Comparison of ENCODE assay signal across 18 mouse cellular contexts in genomic region chr13:36088168-36088567, GRCm38 (mm10). TPM values are rescaled to one million over a fixed set of nuclear protein-coding genes. Genes with fewer than 3 reads are reported as not detected.
DNase-seq lines count a peak whose midpoint lies in the region; ATAC-seq and TF ChIP-seq lines count a peak whose summit lies in the region.
"Had no signal": no experiment of that assay in that cellular context is flagged by ENCODE, and none has a peak within 500 bp of the region (broad histone marks: within the 10 kb centered on the region; RNA-seq: fewer than 3 reads in every experiment).

No protein-coding gene starts in this region.

- TF ChIP-seq CTCF in liver, embryonic 14.5 days (IDR thresholded peaks at IDR 0.05; ENCODE audit: low read depth): no peak
- TF ChIP-seq CTCF in liver, postnatal 0 days (IDR thresholded peaks at IDR 0.05; ENCODE audit: low read depth): no peak
- no peak for TF ChIP-seq CTCF in hindbrain, postnatal 0 days (IDR thresholded peaks at IDR 0.05; ENCODE audit: low read depth)

- ATAC-seq in liver, embryonic 14.5 days (ENCODE audit: insufficient read depth): no peak
- ATAC-seq in liver, postnatal 0 days: no peak
- ATAC-seq in granulocyte monocyte progenitor cell, adult 5-6 weeks (replicated peaks; ENCODE audit: poor library complexity, severe bottlenecking): peak; percentile 91
- ATAC-seq in megakaryocyte progenitor cell, adult 5-6 weeks (replicated peaks; ENCODE audit: poor library complexity): peak; percentile 61
- ATAC-seq in hindbrain, postnatal 0 days: no peak
- ATAC-seq: forebrain, embryonic 16.5 days had no signal

- H3K27ac ChIP-seq in liver, embryonic 14.5 days: peak overlapping the region; percentile 24; the same call in 1 of the 2 replicates
- H3K27ac ChIP-seq in liver, postnatal 0 days (ENCODE audit: low read depth): no peak overlapping the region
- no peak overlapping the region for H3K27ac ChIP-seq in hindbrain, postnatal 0 days
- H3K27ac ChIP-seq: embryonic facial prominence, embryonic 13.5 days; hindbrain, embryonic 13.5 days; limb, embryonic 13.5 days; midbrain, embryonic 10.5 days had no signal

- H3K36me3 ChIP-seq in liver, embryonic 14.5 days (replicated peaks; ENCODE audit: control insufficient read depth, insufficient read depth, low read depth): peaks cover 3% of the 10 kb centered on the region
- peaks cover 8% of the 10 kb centered on the region for H3K36me3 ChIP-seq in liver, postnatal 0 days (replicated peaks; ENCODE audit: insufficient read depth, low read length)
- H3K36me3 ChIP-seq in hindbrain, postnatal 0 days (ENCODE audit: insufficient read depth, low read length): peaks cover 15% of the 10 kb centered on the region; the same call in 1 of the 2 replicates

- no peak overlapping the region for H3K9ac ChIP-seq in liver, embryonic 14.5 days (replicated peaks)
- no peak overlapping the region for H3K9ac ChIP-seq in liver, postnatal 0 days (replicated peaks)
- H3K9ac ChIP-seq in hindbrain, postnatal 0 days (replicated peaks; ENCODE audit: low read length): no peak overlapping the region
- H3K9ac ChIP-seq: embryonic facial prominence, embryonic 13.5 days; hindbrain, embryonic 13.5 days; limb, embryonic 13.5 days had no signal

- H3K4me1 ChIP-seq in liver, embryonic 14.5 days (replicated peaks; ENCODE audit: control insufficient read depth in 2 of 2, insufficient read depth in 2 of 2, low read length in 1 of 2): peaks cover 37 to 42% of the 10 kb centered on the region in 2 experiments
- peaks cover 9% of the 10 kb centered on the region for H3K4me1 ChIP-seq in liver, postnatal 0 days (ENCODE audit: insufficient read depth)
- no peaks in the 10 kb centered on the region for H3K4me1 ChIP-seq in hindbrain, postnatal 0 days (ENCODE audit: insufficient read depth, low read length)
- H3K4me1 ChIP-seq: embryonic facial prominence, embryonic 13.5 days; hindbrain, embryonic 13.5 days; limb, embryonic 13.5 days; midbrain, embryonic 10.5 days had no signal

- no peak for TF ChIP-seq EP300 in liver, embryonic 14.5 days (IDR thresholded peaks at IDR 0.05; ENCODE audit: low read depth)
- no peak for TF ChIP-seq EP300 in liver, postnatal 0 days (IDR thresholded peaks at IDR 0.05; ENCODE audit: low read depth)

- no peaks in the 10 kb centered on the region for H3K27me3 ChIP-seq in liver, embryonic 14.5 days (ENCODE audit: control insufficient read depth, insufficient read depth, low read length)
- H3K27me3 ChIP-seq in liver, postnatal 0 days (ENCODE audit: insufficient read depth, low read length): no peaks in the 10 kb centered on the region
- no peaks in the 10 kb centered on the region for H3K27me3 ChIP-seq in hindbrain, postnatal 0 days (ENCODE audit: insufficient read depth, low read length)
- H3K27me3 ChIP-seq: embryonic facial prominence, embryonic 13.5 days; hindbrain, embryonic 13.5 days; limb, embryonic 13.5 days had no signal

- no peak overlapping the region for H3K4me2 ChIP-seq in liver, embryonic 14.5 days (ENCODE audit: low read depth)
- no peak overlapping the region for H3K4me2 ChIP-seq in liver, postnatal 0 days (ENCODE audit: low read depth, low read length)
- no peak overlapping the region for H3K4me2 ChIP-seq in hindbrain, postnatal 0 days (ENCODE audit: low read depth, low read length)
- H3K4me2 ChIP-seq: embryonic facial prominence, embryonic 13.5 days; hindbrain, embryonic 13.5 days; limb, embryonic 13.5 days had no signal

- no peak overlapping the region for H3K4me3 ChIP-seq in liver, embryonic 14.5 days (ENCODE audit: insufficient read depth in 1 of 2, low read depth in 2 of 2, low read length in 2 of 2)
- H3K4me3 ChIP-seq in liver, postnatal 0 days (ENCODE audit: low read depth, low read length): no peak overlapping the region
- H3K4me3 ChIP-seq in hindbrain, postnatal 0 days (ENCODE audit: low read length): no peak overlapping the region
- H3K4me3 ChIP-seq: embryonic facial prominence, embryonic 13.5 days; hindbrain, embryonic 13.5 days; limb, embryonic 13.5 days; midbrain, embryonic 10.5 days had no signal

- no peaks in the 10 kb centered on the region for H3K9me3 ChIP-seq in liver, embryonic 14.5 days (ENCODE audit: control insufficient read depth, low read length)
- no peaks in the 10 kb centered on the region for H3K9me3 ChIP-seq in liver, postnatal 0 days (ENCODE audit: low read length)
- H3K9me3 ChIP-seq in hindbrain, postnatal 0 days (ENCODE audit: low read length): no peaks in the 10 kb centered on the region
- H3K9me3 ChIP-seq: embryonic facial prominence, embryonic 13.5 days; hindbrain, embryonic 13.5 days; limb, embryonic 13.5 days; midbrain, embryonic 10.5 days had no signal

- WGBS in liver, embryonic 14.5 days (ENCODE audit: insufficient replicate concordance): 44% methylated on average over 4 of the region's 4 CpGs
- WGBS in liver, postnatal 0 days (ENCODE audit: insufficient replicate concordance): 44% methylated on average over 4 of the region's 4 CpGs
- 87% methylated on average over 4 of the region's 4 CpGs for WGBS in hindbrain, postnatal 0 days

- DNase-seq in liver, embryonic 14.5 days (ENCODE audit: low read depth in 3 of 3, low spot score in 3 of 3): peak in 1 of 3 experiments; percentile 40
- DNase-seq in liver, postnatal 0 days: no peak
- peak; percentile 61 for DNase-seq in CD4-positive, CD25-positive, alpha-beta regulatory T cell, adult 2 months (ENCODE audit: low read depth, low spot score)
- no peak for DNase-seq in hindbrain, postnatal 0 days (ENCODE audit: low spot score)
- DNase-seq in frontal cortex, postnatal 10 days (ENCODE audit: low spot score in 2 of 2): no peak
- DNase-seq: adrenal gland, postnatal 14 days; cerebellum, adult 18-20 months; kidney, adult 8-10 months; kidney, postnatal 25 days; right cerebral cortex, postnatal 25 days; thymus, adult 18-20 months had no signal

RNA-seq across cellular contexts. Expression of gene Fars2, which starts 29.0 kb away (rescaled TPM):
- 15.2 and 18.8 TPM in 2 replicates for polyA plus RNA-seq in liver, embryonic 14.5 days (2012; rRNA removed)
- polyA plus RNA-seq in liver, embryonic 14.5 days (2014; fragmentation: Nextera tagmentation; extraction: Ambion mirVana): 23.0 and 29.8 TPM in 2 replicates
- polyA plus RNA-seq in liver, postnatal 0 days (2015; fragmentation: Nextera tagmentation; extraction: Ambion mirVana): 37.9 and 39.3 TPM in 2 replicates
- 35.2 and 40.0 TPM in 2 replicates for total RNA-seq in granulocyte monocyte progenitor cell, adult 5-6 weeks (2014; fragmentation: Nextera tagmentation)
- 57.4 and 64.2 TPM in 2 replicates for total RNA-seq in granulocyte monocyte progenitor cell, adult 5-6 weeks (2017)
- total RNA-seq in megakaryocyte progenitor cell, adult 5-6 weeks (2015): 23.9 and 24.0 TPM in 2 replicates
- total RNA-seq in megakaryocyte progenitor cell, adult 5-6 weeks (2017): 42.6 and 48.5 TPM in 2 replicates
- 21.5 and 34.3 TPM in 2 replicates for total RNA-seq in hindbrain, postnatal 0 days (2014; rRNA removed)
- polyA plus RNA-seq in hindbrain, postnatal 0 days (2015; fragmentation: Nextera tagmentation; extraction: Ambion mirVana): 34.5 and 34.6 TPM in 2 replicates

RNA-seq across cellular contexts. Expression of gene Lyrm4, which starts 29.2 kb away (rescaled TPM):
- polyA plus RNA-seq in liver, embryonic 14.5 days (2012; rRNA removed): 5.2 and 6.8 TPM in 2 replicates
- 28.2 and 28.8 TPM in 2 replicates for polyA plus RNA-seq in liver, embryonic 14.5 days (2014; fragmentation: Nextera tagmentation; extraction: Ambion mirVana)
- 18.7 and 19.3 TPM in 2 replicates for polyA plus RNA-seq in liver, postnatal 0 days (2015; fragmentation: Nextera tagmentation; extraction: Ambion mirVana)
- 5.1 and 8.1 TPM in 2 replicates for total RNA-seq in granulocyte monocyte progenitor cell, adult 5-6 weeks (2014; fragmentation: Nextera tagmentation)
- 10.8 and 13.7 TPM in 2 replicates for total RNA-seq in granulocyte monocyte progenitor cell, adult 5-6 weeks (2017)
- total RNA-seq in megakaryocyte progenitor cell, adult 5-6 weeks (2015): 12.3 and 14.0 TPM in 2 replicates
- total RNA-seq in megakaryocyte progenitor cell, adult 5-6 weeks (2017): 13.5 and 15.5 TPM in 2 replicates
- total RNA-seq in hindbrain, postnatal 0 days (2014; rRNA removed): 8.0 and 15.7 TPM in 2 replicates
- 52.7 and 53.0 TPM in 2 replicates for polyA plus RNA-seq in hindbrain, postnatal 0 days (2015; fragmentation: Nextera tagmentation; extraction: Ambion mirVana)

Comparison
In these comparisons a context has a peak if more than half of its experiments do, and no peak if none do; other contexts are left out.
1. ATAC-seq: peak in granulocyte monocyte progenitor cell, adult 5-6 weeks (single experiment) and megakaryocyte progenitor cell, adult 5-6 weeks (single experiment); none in liver, embryonic 14.5 days (single experiment), liver, postnatal 0 days (single experiment) and hindbrain, postnatal 0 days (single experiment).